Mouse (Mus musculus): ENCODE results near the gene Slc8b1. TPM values are rescaled to one million over a fixed set of nuclear protein-coding genes. Genes with fewer than 3 reads are reported as not detected.

Gene Slc8b1
- polyA plus RNA-seq, 1 experiment = 12.1 TPM

DNA sequence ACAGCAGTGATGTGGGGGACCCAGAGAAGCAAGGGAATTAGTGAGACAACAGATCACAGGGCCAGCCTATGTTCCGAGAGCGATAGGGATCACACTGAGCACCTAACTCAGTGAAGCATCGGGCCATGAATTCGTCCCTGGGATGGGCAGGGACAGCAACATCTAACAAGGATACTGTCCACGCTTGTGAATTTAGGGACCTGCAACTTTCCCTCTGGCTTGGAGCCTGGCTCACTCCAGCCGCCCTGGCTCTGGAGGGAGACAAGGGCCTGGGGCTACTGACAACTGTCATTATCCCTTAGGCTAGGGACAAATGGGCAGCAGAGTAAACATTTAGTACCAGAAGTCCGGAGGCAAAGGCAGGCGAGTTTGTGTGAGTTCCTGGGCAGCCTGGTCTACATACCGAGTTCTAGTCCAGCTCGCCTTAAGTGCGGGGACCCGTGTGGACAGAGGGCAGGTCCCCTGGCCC, 8.3 kb upstream of the Slc8b1 start:
- Histone ChIP-seq H3K27ac (ENCODE audit: insufficient read depth, low read depth, low read length) (no peak overlapping the region), H3K4me1 (ENCODE audit: control insufficient read depth, insufficient read depth, insufficient read length, low read length) (peaks cover 7% of the 10 kb centered on the region; the same call in 1 of the 2 replicates), H3K36me3 (ENCODE audit: control insufficient read depth, insufficient read depth, low read length) (0 out of 2 replicates have a peak, but pooled peaks cover 1% of the 10 kb centered on the region), H3K27me3 (ENCODE audit: control insufficient read depth, insufficient read depth, low read length) (no peaks in the 10 kb centered on the region), H3K4me3 (ENCODE audit: low read depth, low read length) (peak overlapping the region; percentile 91)
- TF ChIP-seq POLR2A (IDR thresholded peaks at IDR 0.05; ENCODE audit: low read depth, low read length) (no peak), CTCF (IDR thresholded peaks at IDR 0.05; ENCODE audit: extremely low read depth, insufficient read length, insufficient replicate concordance, low read depth, low read length) (no peak)
- WGBS = 4% methylated on average over 12 of the region's 12 CpGs

DNA sequence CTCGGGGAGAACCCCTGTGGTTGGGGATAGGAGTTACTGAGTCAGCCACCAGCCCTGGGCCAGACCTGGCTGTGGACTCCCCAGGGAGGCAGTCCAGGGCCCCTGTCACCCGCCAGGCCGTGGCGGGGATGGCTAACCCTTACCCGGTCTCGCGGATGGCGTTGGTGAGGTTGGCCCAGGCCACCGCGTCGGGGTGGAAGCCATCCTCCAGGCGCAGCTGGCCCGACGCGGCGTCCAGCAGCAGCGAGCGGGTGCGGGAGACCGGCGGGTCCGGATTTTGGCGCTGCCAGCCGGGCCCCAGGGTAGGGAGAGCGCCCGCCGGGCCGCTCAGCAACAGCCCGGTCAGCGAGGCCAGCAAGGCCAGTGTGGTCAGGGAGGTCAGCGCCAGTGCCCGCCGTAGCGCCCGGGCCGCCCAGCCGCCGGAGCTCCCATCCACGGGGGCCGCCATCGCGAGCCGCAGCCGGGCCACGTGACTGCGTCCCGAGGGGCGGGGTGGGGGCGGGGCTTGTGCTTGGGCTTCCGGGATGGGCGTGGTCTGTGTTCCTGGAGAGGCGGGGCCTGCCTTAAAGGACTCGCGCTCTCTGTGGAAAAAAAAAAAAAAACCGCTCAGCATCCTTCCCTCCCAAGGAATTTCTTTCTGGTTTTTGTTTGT, 7.7 kb upstream of the Slc8b1 start, which contains the start of gene Plbd2:
Plbd2 (minus strand) TSS at position 482 of the 652 bp plus-strand sequence.
- Histone ChIP-seq H3K27ac (ENCODE audit: insufficient read depth, low read depth, low read length) (no peak within 1 kb of the TSS), H3K36me3 (ENCODE audit: control insufficient read depth, insufficient read depth, low read length) (0 out of 2 replicates have a peak, but pooled peaks cover 1% of the 10 kb centered on the region), H3K27me3 (ENCODE audit: control insufficient read depth, insufficient read depth, low read length) (no peaks in the 10 kb centered on the region), H3K4me1 (ENCODE audit: control insufficient read depth, insufficient read depth, insufficient read length, low read length) (peaks cover 7% of the 10 kb centered on the region; the same call in 1 of the 2 replicates), H3K4me3 (ENCODE audit: low read depth, low read length) (peak within 1 kb of the TSS; percentile 91)
- TF ChIP-seq CTCF (IDR thresholded peaks at IDR 0.05; ENCODE audit: extremely low read depth, insufficient read length, insufficient replicate concordance, low read depth, low read length) = no peak
- peak; percentile 40; the same call in 1 of the 2 replicates for TF ChIP-seq POLR2A (IDR thresholded peaks at IDR 0.05; ENCODE audit: low read depth, low read length)
- under 1% methylated on average over 55 of the region's 55 CpGs for WGBS

DNA sequence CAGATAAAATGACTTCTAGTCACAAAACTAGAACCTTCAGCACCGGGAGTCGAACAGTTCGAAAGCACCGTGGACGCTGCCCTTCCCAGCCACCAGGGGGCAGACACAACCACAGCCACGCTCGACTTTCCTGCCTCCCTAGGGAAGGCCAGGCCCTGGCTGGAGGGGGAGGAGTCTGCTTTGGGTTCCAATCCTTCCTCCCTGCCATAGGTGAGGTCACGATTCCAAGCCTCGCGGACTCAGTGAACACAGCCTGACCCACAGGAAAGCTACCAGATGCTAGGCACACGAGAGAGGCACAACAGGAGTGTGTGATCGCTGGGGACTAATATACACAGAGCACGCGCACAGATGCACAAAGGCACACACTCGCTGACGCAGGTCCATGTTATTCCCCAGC, 5.6 kb upstream of the Slc8b1 start:
- Histone ChIP-seq H3K4me3 (ENCODE audit: low read depth, low read length) (peak overlapping the region; percentile 27), H3K27ac (ENCODE audit: insufficient read depth, low read depth, low read length) (no peak overlapping the region), H3K27me3 (ENCODE audit: control insufficient read depth, insufficient read depth, low read length) (no peaks in the 10 kb centered on the region), H3K36me3 (ENCODE audit: control insufficient read depth, insufficient read depth, low read length) (no peaks in the 10 kb centered on the region), H3K4me1 (ENCODE audit: control insufficient read depth, insufficient read depth, insufficient read length, low read length) (peaks cover 7% of the 10 kb centered on the region; the same call in 1 of the 2 replicates)
- WGBS = 16% methylated on average over 16 of the region's 16 CpGs
- TF ChIP-seq POLR2A (IDR thresholded peaks at IDR 0.05; ENCODE audit: low read depth, low read length) (no peak), CTCF (IDR thresholded peaks at IDR 0.05; ENCODE audit: extremely low read depth, insufficient read length, insufficient replicate concordance, low read depth, low read length) (peak; percentile 96)

DNA sequence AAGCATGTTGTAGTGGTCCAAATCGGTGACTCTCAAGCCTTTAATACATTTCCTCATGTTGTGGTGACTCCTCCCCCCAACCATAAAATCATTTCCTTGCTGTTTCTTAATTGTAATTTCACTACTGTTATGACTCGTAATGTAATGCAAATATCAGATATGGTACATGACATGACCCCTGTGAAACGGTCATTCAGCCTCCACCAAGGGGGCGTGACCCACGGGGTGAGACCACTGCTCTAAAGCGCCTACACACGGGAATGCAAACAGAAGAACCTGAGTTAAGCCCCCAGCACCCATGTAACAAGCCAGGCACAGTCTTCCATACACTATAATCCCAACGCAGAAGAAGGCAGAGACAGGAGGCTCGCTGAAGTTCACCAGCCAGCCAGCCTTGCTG, 5.2 kb upstream of the Slc8b1 start:
- H3K36me3 ChIP-seq (ENCODE audit: control insufficient read depth, insufficient read depth, low read length) = no peaks in the 10 kb centered on the region
- WGBS = 43% methylated on average over 9 of the region's 9 CpGs
- H3K27me3 ChIP-seq (ENCODE audit: control insufficient read depth, insufficient read depth, low read length) = no peaks in the 10 kb centered on the region
- peak overlapping the region; percentile 27 for H3K4me3 ChIP-seq (ENCODE audit: low read depth, low read length)
- peaks cover 7% of the 10 kb centered on the region; the same call in 1 of the 2 replicates for H3K4me1 ChIP-seq (ENCODE audit: control insufficient read depth, insufficient read depth, insufficient read length, low read length)
- TF ChIP-seq POLR2A (IDR thresholded peaks at IDR 0.05; ENCODE audit: low read depth, low read length) = no peak
- TF ChIP-seq CTCF (IDR thresholded peaks at IDR 0.05; ENCODE audit: extremely low read depth, insufficient read length, insufficient replicate concordance, low read depth, low read length) = no peak
- H3K27ac ChIP-seq (ENCODE audit: insufficient read depth, low read depth, low read length) = no peak overlapping the region

DNA sequence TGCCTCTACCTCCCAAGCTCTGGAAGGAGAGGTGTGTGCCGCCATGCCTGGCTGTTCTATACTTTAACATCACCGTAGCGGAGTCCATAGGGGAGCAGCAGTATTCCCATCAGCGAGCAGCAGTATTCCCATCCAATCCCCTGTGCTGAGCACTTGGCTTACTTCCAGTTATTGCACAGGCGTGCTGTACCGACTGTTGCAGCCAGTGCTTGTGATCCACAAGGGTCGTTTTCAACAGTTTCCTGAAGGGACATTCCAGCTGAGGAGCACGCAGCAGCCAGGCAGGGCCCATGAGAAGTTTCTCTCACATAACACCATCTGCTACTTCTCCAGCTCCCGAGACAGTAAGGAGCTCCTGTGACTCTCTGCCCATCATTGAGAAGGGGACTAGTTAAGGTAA, 4.5 kb upstream of the Slc8b1 start:
- no peaks in the 10 kb centered on the region for H3K27me3 ChIP-seq (ENCODE audit: control insufficient read depth, insufficient read depth, low read length)
- H3K36me3 ChIP-seq (ENCODE audit: control insufficient read depth, insufficient read depth, low read length) = no peaks in the 10 kb centered on the region
- peaks cover 7% of the 10 kb centered on the region; the same call in 1 of the 2 replicates for H3K4me1 ChIP-seq (ENCODE audit: control insufficient read depth, insufficient read depth, insufficient read length, low read length)
- 60% methylated on average over 9 of the region's 9 CpGs for WGBS
- H3K27ac ChIP-seq (ENCODE audit: insufficient read depth, low read depth, low read length) = no peak overlapping the region
- no peak overlapping the region for H3K4me3 ChIP-seq (ENCODE audit: low read depth, low read length)
- TF ChIP-seq CTCF (IDR thresholded peaks at IDR 0.05; ENCODE audit: extremely low read depth, insufficient read length, insufficient replicate concordance, low read depth, low read length) (no peak), POLR2A (IDR thresholded peaks at IDR 0.05; ENCODE audit: low read depth, low read length) (no peak)

DNA sequence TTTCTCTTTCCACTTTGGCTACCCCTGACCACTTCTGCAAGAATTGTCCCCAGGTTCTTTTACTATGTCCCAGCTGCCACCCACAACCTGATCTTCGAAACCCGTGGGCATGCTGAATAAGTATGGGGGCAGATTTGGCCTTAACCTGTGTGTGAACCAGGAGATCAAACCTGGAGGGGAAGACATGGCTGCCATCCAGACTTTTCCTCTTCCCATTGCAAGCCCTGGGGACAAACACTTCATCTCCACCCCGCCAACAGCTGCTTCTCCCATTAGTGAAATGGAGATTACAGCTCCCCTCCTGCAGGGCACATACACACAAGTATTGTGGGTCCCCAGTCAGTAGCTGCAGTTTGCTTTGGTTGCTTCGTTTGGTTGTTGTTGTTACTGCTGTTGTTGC, 3.7 kb upstream of the Slc8b1 start:
- WGBS = 63% methylated on average over 4 of the region's 4 CpGs
- no peaks in the 10 kb centered on the region for H3K27me3 ChIP-seq (ENCODE audit: control insufficient read depth, insufficient read depth, low read length)

DNA sequence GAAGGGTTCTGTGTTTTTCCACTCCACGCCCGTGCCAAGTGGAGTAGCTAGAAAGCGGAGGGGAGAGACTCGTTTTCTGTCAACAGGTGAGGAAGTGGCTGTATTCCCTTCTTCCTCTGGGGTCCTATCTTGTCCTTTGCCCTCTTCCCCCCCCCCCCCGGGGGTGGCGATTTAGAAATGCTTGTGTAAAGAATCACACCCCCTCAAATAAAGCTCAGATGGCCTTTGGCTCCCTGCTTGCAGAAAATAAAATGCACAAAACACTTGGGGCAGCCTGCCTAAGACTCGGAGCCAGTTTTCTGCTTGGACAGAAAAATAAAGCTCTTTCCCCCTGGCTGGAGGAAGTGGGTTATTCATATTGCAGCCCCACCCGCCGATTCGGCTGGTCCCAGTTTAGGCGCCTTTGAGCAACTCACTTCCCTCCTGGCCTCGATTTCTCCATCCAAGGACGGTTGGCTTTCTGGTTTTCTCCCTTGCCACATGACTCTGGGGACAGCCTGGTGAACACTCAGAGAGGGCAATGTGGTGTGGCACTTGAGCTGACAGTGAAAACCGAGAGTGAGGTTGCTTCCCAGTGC, 764 bp downstream of the Slc8b1 start:
- Histone ChIP-seq H3K4me3 (ENCODE audit: low read depth, low read length) (peak overlapping the region; percentile 78), H3K27ac (ENCODE audit: insufficient read depth, low read depth, low read length) (peak overlapping the region; percentile 66; the same call in 1 of the 2 replicates), H3K27me3 (ENCODE audit: control insufficient read depth, insufficient read depth, low read length) (no peaks in the 10 kb centered on the region), H3K4me1 (ENCODE audit: control insufficient read depth, insufficient read depth, insufficient read length, low read length) (peaks cover 25% of the 10 kb centered on the region), H3K36me3 (ENCODE audit: control insufficient read depth, insufficient read depth, low read length) (no peaks in the 10 kb centered on the region)
- 8% methylated on average over 14 of the region's 14 CpGs for WGBS
- TF ChIP-seq POLR2A (IDR thresholded peaks at IDR 0.05; ENCODE audit: low read depth, low read length) = no peak

More for the DNA sequence above, 3.7 kb upstream of the Slc8b1 start:
- no peak for TF ChIP-seq POLR2A (IDR thresholded peaks at IDR 0.05; ENCODE audit: low read depth, low read length)
- no peak for TF ChIP-seq CTCF (IDR thresholded peaks at IDR 0.05; ENCODE audit: extremely low read depth, insufficient read length, insufficient replicate concordance, low read depth, low read length)
- no peaks in the 10 kb centered on the region for H3K36me3 ChIP-seq (ENCODE audit: control insufficient read depth, insufficient read depth, low read length)
- H3K4me3 ChIP-seq (ENCODE audit: low read depth, low read length) = no peak overlapping the region
- peaks cover 10% of the 10 kb centered on the region; the same call in 1 of the 2 replicates for H3K4me1 ChIP-seq (ENCODE audit: control insufficient read depth, insufficient read depth, insufficient read length, low read length)
- H3K27ac ChIP-seq (ENCODE audit: insufficient read depth, low read depth, low read length) = no peak overlapping the region
